Mouse (Mus musculus) forebrain, embryonic 15.5 days (tissue): ENCODE measurements at regions not wholly inside any gene's neighbourhood (a gene's known extent, or its start where the extent isn't known, plus 50 kb on each side); places are given as distances from the start of the nearest gene placed in this dataset.

Experiments
- ATAC-seq: fragments of 200-750 bp; cut with Nextera tagmentation; replicated peaks from 2 replicates; pipeline ENCODE4 v1.8.0; 2017; ENCODE audit warnings: mild to moderate bottlenecking, moderate TSS enrichment, moderate library complexity
- H3K27ac ChIP-seq: fragments of 300-500 bp; sonication (generic); replicated peaks from 2 replicates; pipeline ENCODE4 v1.5.1; 2015; ENCODE audit warnings: mild to moderate bottlenecking, inconsistent platforms
- H3K27me3 ChIP-seq: fragments of 300-500 bp; sonication (generic); 2 replicates; pipeline ENCODE4 v1.6.1; 2015; ENCODE audit warnings: inconsistent platforms
- H3K36me3 ChIP-seq: fragments of 300-500 bp; sonication (generic); 2 replicates; pipeline ENCODE4 v1.6.1; 2015; ENCODE audit warnings: mild to moderate bottlenecking, inconsistent platforms
- H3K4me1 ChIP-seq: fragments of 300-500 bp; sonication (generic); 2 replicates; pipeline ENCODE4 v1.6.1; 2015; ENCODE audit warnings: inconsistent platforms
- H3K4me2 ChIP-seq: fragments of 300-500 bp; sonication (generic); replicated peaks from 2 replicates; pipeline ENCODE4 v1.6.1; 2015; ENCODE audit warnings: mild to moderate bottlenecking, inconsistent platforms
- H3K4me3 ChIP-seq: fragments of 300-500 bp; sonication (generic); 2 replicates; pipeline ENCODE4 v1.5.1; 2015; ENCODE audit warnings: mild to moderate bottlenecking, inconsistent platforms
- H3K9ac ChIP-seq: fragments of 300-500 bp; sonication (generic); replicated peaks from 2 replicates; pipeline ENCODE4 v1.6.1; 2015; ENCODE audit warnings: mild to moderate bottlenecking, inconsistent platforms
- H3K9me3 ChIP-seq: fragments of 300-500 bp; sonication (generic); 2 replicates; pipeline ENCODE4 v1.6.1; 2016; ENCODE audit warnings: inconsistent platforms
- WGBS: fragments of 180-500 bp; shearing (Covaris S2); methylation state at CpG from one replicate; pipeline ENCODE4 v1.1.7; 2015; ENCODE audit warnings: mixed read lengths; 5-methylcytosine and 5-hydroxymethylcytosine counted together

DNA sequence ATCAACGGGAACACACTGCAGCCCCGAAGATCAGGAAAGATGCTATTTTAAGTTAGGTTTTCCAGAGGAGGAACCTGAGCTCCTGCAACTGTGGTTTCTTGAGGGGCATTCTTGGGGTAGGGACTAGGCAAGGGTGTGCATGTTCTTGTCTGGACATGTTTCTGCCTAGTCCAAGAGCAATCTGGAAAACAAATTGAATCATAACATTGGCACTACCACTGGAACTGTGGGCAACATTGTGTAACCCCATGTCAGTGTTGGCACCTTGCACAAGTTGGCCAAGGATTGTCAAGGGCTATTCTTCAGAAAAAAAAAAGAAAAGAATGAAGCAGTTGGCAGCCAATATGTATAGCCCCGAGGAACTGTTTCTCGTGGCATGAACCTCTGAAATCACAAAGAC, 80.3 kb upstream of the Fam49a start:
- peaks cover 15% of the 10 kb centered on the region for H3K4me1 ChIP-seq
- no peak overlapping the region for H3K4me3 ChIP-seq
- H3K27me3 ChIP-seq: no peaks in the 10 kb centered on the region
- no peaks in the 10 kb centered on the region for H3K36me3 ChIP-seq
- ATAC-seq: no peak
- H3K9me3 ChIP-seq: no peaks in the 10 kb centered on the region
- WGBS: 83% methylated on average over 4 of the region's 4 CpGs
- H3K27ac ChIP-seq: no peak overlapping the region
- no peak overlapping the region for H3K4me2 ChIP-seq
- no peak overlapping the region for H3K9ac ChIP-seq

DNA sequence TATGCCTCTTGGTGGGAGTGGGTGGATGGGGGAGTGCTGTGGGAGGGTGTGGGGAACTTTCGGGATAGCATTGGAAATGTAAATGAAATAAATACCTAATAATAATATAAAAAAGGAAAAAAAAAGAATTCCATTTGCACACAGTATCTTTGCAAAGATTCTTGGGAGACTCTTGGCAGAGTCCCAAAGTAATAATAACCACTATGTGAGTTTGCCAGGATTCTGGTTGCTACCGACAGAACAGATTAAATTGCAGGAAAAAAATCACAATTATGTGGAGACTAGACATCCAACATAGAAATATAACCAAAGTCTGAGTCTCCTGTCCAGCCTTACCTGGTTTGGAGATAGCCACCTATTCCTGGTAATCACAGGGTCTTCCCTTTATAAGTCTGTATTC, 75.6 kb upstream of the Fam49a start:
- H3K27me3 ChIP-seq: no peaks in the 10 kb centered on the region
- no peak for ATAC-seq
- H3K9me3 ChIP-seq: no peaks in the 10 kb centered on the region
- no peak overlapping the region for H3K4me3 ChIP-seq
- no peak overlapping the region for H3K27ac ChIP-seq
- no peak overlapping the region for H3K9ac ChIP-seq
- no peaks in the 10 kb centered on the region for H3K4me1 ChIP-seq
- no peaks in the 10 kb centered on the region for H3K36me3 ChIP-seq
- H3K4me2 ChIP-seq: no peak overlapping the region
- 59% methylated on average over 2 of the region's 2 CpGs for WGBS

DNA sequence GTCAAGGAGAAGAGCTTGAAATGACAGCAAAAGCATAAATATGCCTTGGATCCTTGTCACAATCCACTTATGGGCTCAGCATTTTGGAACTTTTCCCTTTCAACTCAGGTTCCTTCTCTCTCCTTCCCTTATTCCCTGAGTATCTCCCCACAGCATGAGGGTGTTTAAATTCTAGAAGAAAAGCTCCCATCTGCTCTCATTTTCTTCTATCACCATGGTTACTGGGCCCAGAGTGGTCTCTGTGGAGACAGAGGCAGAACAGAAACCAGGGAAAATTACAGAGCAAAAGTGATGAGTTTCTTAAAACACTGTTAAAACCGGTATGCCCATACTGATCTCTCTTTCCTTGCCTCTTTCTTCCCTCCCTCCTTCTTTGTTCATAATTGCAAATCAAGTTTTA, 66.9 kb upstream of the Fam49a start:
- Histone ChIP-seq H3K27ac (0 out of 2 replicates have a peak overlapping the region, but pooled peaks have one; percentile 27), H3K4me2 (no peak overlapping the region), H3K27me3 (no peaks in the 10 kb centered on the region), H3K9ac (no peak overlapping the region), H3K4me1 (peaks cover 3% of the 10 kb centered on the region), H3K9me3 (no peaks in the 10 kb centered on the region), H3K36me3 (no peaks in the 10 kb centered on the region), H3K4me3 (no peak overlapping the region)
- 64% methylated on average over 1 of the region's 1 CpGs for WGBS
- ATAC-seq: 0 out of 2 replicates have a peak, but pooled peaks have one; percentile 60

DNA sequence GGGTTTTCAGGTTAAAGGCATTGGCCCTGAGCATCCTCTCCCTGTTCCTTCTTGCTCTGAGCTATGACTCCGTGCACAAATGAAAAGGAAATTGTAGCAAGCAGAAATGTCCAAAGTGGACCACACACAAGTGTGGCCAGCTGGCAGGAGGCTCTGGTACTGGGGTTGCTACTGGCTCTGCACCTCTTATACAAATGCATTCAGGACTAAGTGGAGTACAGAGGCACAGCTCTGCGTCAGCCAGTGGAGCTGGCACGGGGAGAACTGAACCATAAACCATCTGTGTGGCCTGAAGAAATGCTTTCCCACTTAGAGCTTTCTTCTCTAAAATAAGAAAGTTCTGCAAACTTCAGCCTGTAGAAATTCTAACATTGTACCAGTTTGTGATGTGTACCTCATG, 65.3 kb upstream of the Fam49a start:
- no peak for ATAC-seq
- Histone ChIP-seq H3K27ac (no peak overlapping the region), H3K4me3 (no peak overlapping the region), H3K9ac (no peak overlapping the region), H3K4me2 (no peak overlapping the region), H3K27me3 (no peaks in the 10 kb centered on the region), H3K9me3 (no peaks in the 10 kb centered on the region), H3K4me1 (peaks cover 3% of the 10 kb centered on the region), H3K36me3 (no peaks in the 10 kb centered on the region)
- WGBS: 81% methylated on average over 3 of the region's 3 CpGs

- no peak for ATAC-seq
- no peak overlapping the region for H3K4me2 ChIP-seq
- H3K27me3 ChIP-seq: no peaks in the 10 kb centered on the region
- H3K4me1 ChIP-seq: no peaks in the 10 kb centered on the region
- no peak overlapping the region for H3K4me3 ChIP-seq
- WGBS: 80% methylated on average over 1 of the region's 1 CpGs
- no peaks in the 10 kb centered on the region for H3K9me3 ChIP-seq
- no peaks in the 10 kb centered on the region for H3K36me3 ChIP-seq
- H3K27ac ChIP-seq: no peak overlapping the region
- H3K9ac ChIP-seq: no peak overlapping the region
Observed at GRCm38 (mm10) chr12:12208216-12208615, 53.7 kb upstream of the Fam49a start.
